Mouse (Mus musculus) midbrain, embryonic 11.5 days (tissue): ENCODE results near the gene Serpina3m. TPM values are rescaled to one million over a fixed set of nuclear protein-coding genes. Genes with fewer than 3 reads are reported as not detected.

Source experiments
- ATAC-seq: fragments of 200-750 bp; cut with Nextera tagmentation; 2 replicates; pipeline ENCODE4 v1.8.0; 2017; ENCODE audit warnings: moderate TSS enrichment, moderate library complexity; ENCODE audit not compliant: low FRiP score
- DNase-seq: peaks from one replicate; pipeline ENCODE4 v3.0.0; 2015; ENCODE audit warnings: low spot score; ENCODE audit errors: missing footprints
- H3K27ac ChIP-seq: fragments of 300-500 bp; sonication (generic); 2 replicates; pipeline ENCODE4 v1.5.1; 2014; ENCODE audit warnings: low read depth, low read length
- H3K27me3 ChIP-seq: fragments of 300-500 bp; sonication (generic); 2 replicates; pipeline ENCODE4 v1.6.1; 2014; ENCODE audit warnings: mild to moderate bottlenecking, low read length, moderate library complexity, mixed read lengths; ENCODE audit not compliant: control insufficient read depth, insufficient read depth
- H3K36me3 ChIP-seq: fragments of 300-500 bp; sonication (generic); 2 replicates; pipeline ENCODE4 v1.6.1; 2014; ENCODE audit warnings: mild to moderate bottlenecking, low read length, moderate library complexity, mixed read lengths; ENCODE audit not compliant: control insufficient read depth, insufficient read depth
- H3K4me1 ChIP-seq: fragments of 300-500 bp; sonication (generic); 2 replicates; pipeline ENCODE4 v1.6.1; 2014; ENCODE audit warnings: low read length; ENCODE audit not compliant: control insufficient read depth, insufficient read depth
- H3K4me2 ChIP-seq: fragments of 300-500 bp; sonication (generic); 2 replicates; pipeline ENCODE4 v1.6.1; 2014; ENCODE audit warnings: mild to moderate bottlenecking, moderate library complexity
- H3K4me3 ChIP-seq: fragments of 300-500 bp; sonication (generic); 2 replicates; pipeline ENCODE4 v1.5.1; 2014; ENCODE audit warnings: low read depth, low read length
- H3K9ac ChIP-seq: fragments of 300-500 bp; sonication (generic); 2 replicates; pipeline ENCODE4 v1.6.1; 2014; ENCODE audit warnings: low read length
- H3K9me3 ChIP-seq: fragments of 300-500 bp; sonication (generic); 2 replicates; pipeline ENCODE4 v1.6.1; 2016; ENCODE audit warnings: low read length; ENCODE audit not compliant: control insufficient read depth
- WGBS: fragments of 180-500 bp; shearing (Covaris S2); extraction: QIAGEN DNeasy Blood & Tissue Kit; methylation state at CpG from one replicate; pipeline ENCODE4 v1.1.7; 2014; 5-methylcytosine and 5-hydroxymethylcytosine counted together
- polyA plus RNA-seq: library from polyadenylated mRNA; unstranded; fragments of >200 nt; fragmentation: Nextera tagmentation; extraction: Ambion mirVana; gene quantifications from 2 replicates; pipeline ENCODE4 v1.2.1, GENCODE M21; 2014

Gene Serpina3m
- polyA plus RNA-seq, 1 experiment from 2014 or later = not detected

DNA sequence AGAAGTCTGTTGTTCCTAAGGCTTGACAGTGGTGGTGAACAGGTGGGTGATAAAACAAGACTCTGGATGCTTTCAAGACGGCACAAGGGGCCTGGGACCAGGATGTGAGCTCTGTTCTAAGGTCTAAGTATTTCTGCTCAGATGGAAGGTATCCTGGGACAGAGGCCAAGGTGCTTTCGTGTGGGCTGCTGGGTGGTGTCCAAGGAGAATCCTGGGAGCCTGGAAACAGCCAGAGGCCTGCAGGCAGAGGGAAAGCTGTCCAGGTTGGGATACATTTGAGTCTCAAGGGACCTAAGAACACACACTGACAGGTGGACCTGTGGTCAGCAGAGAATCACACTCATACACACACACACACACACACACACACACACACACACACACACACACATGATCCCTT is 76.3 kb downstream of the Serpina3m start:
- no peak for ATAC-seq
- Histone ChIP-seq H3K4me1 (no peaks in the 10 kb centered on the region; the same call in 1 of the 2 replicates), H3K4me2 (no peak overlapping the region), H3K9ac (no peak overlapping the region), H3K36me3 (no peaks in the 10 kb centered on the region), H3K27ac (no peak overlapping the region), H3K4me3 (no peak overlapping the region), H3K9me3 (no peaks in the 10 kb centered on the region), H3K27me3 (no peaks in the 10 kb centered on the region)
- DNase-seq = no peak
- WGBS = 83% methylated on average over 2 of the region's 2 CpGs

GRCm38 (mm10) chr12:104415625-104416315 is 77.5 kb downstream of the Serpina3m start:
- no peak overlapping the region for H3K27ac ChIP-seq
- H3K27me3 ChIP-seq = no peaks in the 10 kb centered on the region
- WGBS = 66% methylated on average over 6 of the region's 6 CpGs
- ATAC-seq (no peak), DNase-seq (no peak)
- no peak overlapping the region for H3K9ac ChIP-seq
- H3K4me3 ChIP-seq = no peak overlapping the region
- H3K9me3 ChIP-seq = no peaks in the 10 kb centered on the region
- no peaks in the 10 kb centered on the region; the same call in 1 of the 2 replicates for H3K4me1 ChIP-seq
- H3K36me3 ChIP-seq = no peaks in the 10 kb centered on the region
- H3K4me2 ChIP-seq = no peak overlapping the region

DNA sequence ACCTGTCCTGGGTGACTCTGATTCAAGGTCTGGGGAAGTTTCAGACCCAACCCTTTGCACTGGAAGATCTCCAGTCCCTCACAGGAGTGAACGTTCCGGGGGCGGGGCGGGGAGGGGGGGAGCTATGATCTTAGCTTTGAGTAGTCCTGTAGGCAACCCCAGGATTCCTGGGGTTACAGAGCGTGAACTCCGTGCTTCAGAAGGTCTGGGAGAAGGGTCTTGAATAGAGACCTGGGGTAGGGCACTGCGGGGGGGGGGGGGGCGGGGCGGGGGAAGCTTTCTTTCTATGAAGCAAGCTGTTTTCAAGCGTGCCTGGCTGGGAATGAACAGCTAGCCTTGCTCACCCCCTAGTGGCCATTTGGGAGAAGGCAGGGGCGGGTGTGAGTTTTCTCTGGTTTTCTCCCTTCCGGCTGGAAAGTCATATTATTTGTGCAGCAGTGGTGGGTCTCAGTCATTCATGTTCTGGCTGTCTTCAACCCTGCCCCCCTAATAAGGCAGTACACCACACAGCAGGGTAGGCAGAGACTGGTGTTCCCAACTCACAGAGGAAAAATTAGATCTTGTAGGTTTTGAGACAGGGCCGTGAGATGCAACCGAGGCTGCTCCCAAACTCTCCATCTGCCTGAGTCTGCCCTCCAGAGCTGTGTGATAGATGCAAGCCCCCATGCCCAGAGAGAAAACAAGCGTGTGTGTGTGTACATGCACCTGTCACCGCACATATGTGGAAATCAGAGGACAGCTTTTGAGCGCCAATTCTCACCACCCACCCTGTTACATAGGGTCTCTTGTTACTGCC is 80.3 kb downstream of the Serpina3m start:
- Histone ChIP-seq H3K27me3 (no peaks in the 10 kb centered on the region), H3K27ac (no peak overlapping the region), H3K9ac (no peak overlapping the region), H3K4me3 (peak overlapping the region; percentile 16; the same call in 1 of the 2 replicates), H3K36me3 (no peaks in the 10 kb centered on the region), H3K4me2 (peak overlapping the region; percentile 39), H3K4me1 (no peaks in the 10 kb centered on the region; the same call in 1 of the 2 replicates), H3K9me3 (no peaks in the 10 kb centered on the region)
- WGBS = 15% methylated on average over 16 of the region's 17 CpGs
- peak; percentile 98 for DNase-seq
- peak; percentile 67 for ATAC-seq

GRCm38 (mm10) chr12:104419136-104419462 is 80.8 kb downstream of the Serpina3m start:
- Histone ChIP-seq H3K36me3 (no peaks in the 10 kb centered on the region), H3K4me2 (no peak overlapping the region), H3K27ac (no peak overlapping the region), H3K4me1 (no peaks in the 10 kb centered on the region; the same call in 1 of the 2 replicates), H3K9ac (no peak overlapping the region), H3K4me3 (no peak overlapping the region), H3K27me3 (no peaks in the 10 kb centered on the region), H3K9me3 (no peaks in the 10 kb centered on the region)
- no peak for DNase-seq
- 6% methylated on average over 2 of the region's 2 CpGs for WGBS
- peak; percentile 47 for ATAC-seq

DNA sequence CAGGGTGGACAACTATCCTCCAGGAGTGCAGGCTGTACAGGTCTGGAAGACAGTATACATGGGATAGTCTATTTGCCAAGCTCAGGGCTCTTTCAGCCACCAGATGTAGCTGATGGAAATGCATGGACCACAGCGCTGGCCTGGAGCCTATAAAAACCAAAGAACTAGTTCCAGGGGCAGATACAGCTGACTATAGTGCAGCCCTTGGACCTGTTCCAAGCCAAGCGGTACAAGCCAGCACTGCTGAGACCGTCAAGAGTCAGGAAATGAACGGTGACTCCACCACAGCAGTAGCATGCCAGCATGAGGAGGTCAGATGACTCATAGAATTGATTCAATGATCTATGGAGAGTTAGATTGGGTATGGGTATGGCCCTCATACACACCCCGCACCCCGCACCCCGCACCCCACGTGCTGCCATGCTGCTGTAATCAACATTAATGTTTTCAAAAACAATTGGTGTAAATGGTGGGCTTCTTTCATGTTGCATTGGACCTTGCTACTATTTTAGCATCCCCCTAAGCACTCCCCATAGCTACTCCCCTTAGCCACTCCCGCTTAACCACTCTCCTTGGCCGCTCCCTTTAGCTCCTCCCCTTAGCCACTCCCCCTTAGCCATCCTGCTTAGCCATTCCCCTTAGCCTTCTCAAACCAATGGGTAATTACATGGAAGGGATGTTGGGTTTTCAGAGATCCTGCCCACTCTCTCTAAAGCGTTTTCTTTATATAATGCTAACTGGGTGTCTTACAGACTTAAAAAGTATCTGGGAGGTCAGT is 84.5 kb downstream of the Serpina3m start:
- no peak for DNase-seq
- H3K9ac ChIP-seq = no peak overlapping the region
- WGBS = 84% methylated on average over 11 of the region's 11 CpGs

GRCm38 (mm10) chr12:104425591-104425990 is 87.3 kb downstream of the Serpina3m start:
- no peaks in the 10 kb centered on the region for H3K4me1 ChIP-seq

More for the DNA sequence above, 84.5 kb downstream of the Serpina3m start:
- Histone ChIP-seq H3K4me2 (no peak overlapping the region), H3K4me1 (no peaks in the 10 kb centered on the region; the same call in 1 of the 2 replicates), H3K4me3 (no peak overlapping the region), H3K36me3 (no peaks in the 10 kb centered on the region), H3K27me3 (no peaks in the 10 kb centered on the region), H3K27ac (no peak overlapping the region), H3K9me3 (no peaks in the 10 kb centered on the region)
- ATAC-seq = no peak

DNA sequence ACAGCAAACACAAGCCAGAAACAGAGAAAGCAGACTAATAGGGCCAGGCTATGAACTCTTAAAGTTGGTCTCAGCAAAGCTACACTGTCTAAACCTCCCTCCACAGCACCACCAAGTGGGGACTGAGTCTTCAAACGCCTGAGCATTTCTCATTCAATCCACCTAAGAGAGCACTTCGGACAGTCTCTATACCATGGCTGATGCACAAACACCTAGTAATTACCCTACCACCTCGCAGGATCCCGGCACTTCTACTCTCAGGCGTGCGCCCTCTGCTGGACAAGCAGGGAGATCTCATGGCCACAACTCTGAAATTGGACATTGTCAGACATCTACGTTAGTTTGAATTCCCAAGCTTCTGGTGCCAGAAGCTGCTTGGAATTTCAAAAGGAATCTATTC is 88.6 kb downstream of the Serpina3m start:
- ATAC-seq (peak; percentile 61; the same call in 1 of the 2 replicates), DNase-seq (peak; percentile 90)
- Histone ChIP-seq H3K4me1 (no peaks in the 10 kb centered on the region), H3K9me3 (no peaks in the 10 kb centered on the region), H3K4me3 (no peak overlapping the region), H3K4me2 (no peak overlapping the region), H3K27me3 (no peaks in the 10 kb centered on the region), H3K27ac (no peak overlapping the region), H3K36me3 (no peaks in the 10 kb centered on the region), H3K9ac (no peak overlapping the region)
- WGBS = 9% methylated on average over 7 of the region's 7 CpGs

More at GRCm38 (mm10) chr12:104425591-104425990, 87.3 kb downstream of the Serpina3m start:
- Histone ChIP-seq H3K9ac (no peak overlapping the region), H3K4me3 (no peak overlapping the region), H3K9me3 (no peaks in the 10 kb centered on the region), H3K4me2 (no peak overlapping the region), H3K27me3 (no peaks in the 10 kb centered on the region), H3K36me3 (no peaks in the 10 kb centered on the region), H3K27ac (no peak overlapping the region)
- DNase-seq = no peak
- WGBS = 79% methylated on average over 3 of the region's 3 CpGs
- no peak for ATAC-seq

DNA sequence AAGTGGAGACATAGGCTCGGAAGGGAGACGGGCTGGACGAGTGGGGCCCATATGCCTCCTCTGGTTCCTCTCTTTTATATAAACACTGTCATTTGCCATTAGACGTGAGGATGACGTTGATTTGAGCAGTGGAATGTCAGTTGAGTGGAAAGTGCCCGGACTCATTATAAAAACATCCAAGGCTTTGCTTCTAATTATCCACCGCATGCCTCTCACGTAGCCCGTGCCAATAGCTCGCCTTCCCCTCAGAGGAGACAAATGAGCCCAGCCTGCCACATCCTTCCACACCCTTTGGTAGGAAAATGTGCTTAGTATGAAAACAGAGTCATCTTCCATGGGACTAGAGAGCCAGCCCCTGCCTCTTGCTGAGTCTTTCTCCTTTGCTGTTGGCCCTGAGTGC is 93.1 kb downstream of the Serpina3m start:
- no peaks in the 10 kb centered on the region for H3K27me3 ChIP-seq
- H3K36me3 ChIP-seq = no peaks in the 10 kb centered on the region
- H3K27ac ChIP-seq = no peak overlapping the region
- ATAC-seq (no peak), DNase-seq (no peak)
- H3K4me1 ChIP-seq = no peaks in the 10 kb centered on the region
- H3K4me2 ChIP-seq = no peak overlapping the region
- no peak overlapping the region for H3K4me3 ChIP-seq
- no peaks in the 10 kb centered on the region for H3K9me3 ChIP-seq
- H3K9ac ChIP-seq = no peak overlapping the region
- WGBS = 81% methylated on average over 10 of the region's 10 CpGs
